Mouse (Mus musculus) liver, embryonic 11.5 days (tissue): ENCODE measurements around the gene Dedd2. TPM values are rescaled to one million over a fixed set of nuclear protein-coding genes. Genes with fewer than 3 reads are reported as not detected.
A peak's percentile ranks its signal among the peaks of the same experiment; 100 is the strongest.

ENCODE experiments used
- ATAC-seq: fragments of 200-750 bp; cut with Nextera tagmentation; replicated peaks from 2 replicates; pipeline ENCODE4 v1.8.0; 2017; ENCODE audit warnings: moderate number of reproducible peaks, mild to moderate bottlenecking, moderate TSS enrichment, moderate library complexity; ENCODE audit not compliant: low FRiP score
- DNase-seq: peaks from one replicate; pipeline ENCODE4 v3.0.0-alpha.2; 2017; ENCODE audit warnings: low spot score
- H3K27ac ChIP-seq: fragments of 300-500 bp; sonication (generic); 2 replicates; pipeline ENCODE4 v1.5.1; 2014; ENCODE audit warnings: mild to moderate bottlenecking, low read depth, low read length, control low read depth
- H3K27me3 ChIP-seq: fragments of 300-500 bp; sonication (generic); replicated peaks from 2 replicates; pipeline ENCODE4 v1.6.1; 2014; ENCODE audit warnings: low read length, mixed read lengths; ENCODE audit not compliant: control insufficient read depth, insufficient read depth
- H3K36me3 ChIP-seq: fragments of 300-500 bp; sonication (generic); 2 replicates; pipeline ENCODE4 v1.6.1; 2014; ENCODE audit warnings: mild to moderate bottlenecking, low read length, moderate library complexity, mixed read lengths; ENCODE audit not compliant: control insufficient read depth, insufficient read depth
- H3K4me1 ChIP-seq: fragments of 300-500 bp; sonication (generic); replicated peaks from 2 replicates; pipeline ENCODE4 v1.6.1; 2014; ENCODE audit warnings: low read length, mixed read lengths; ENCODE audit not compliant: control insufficient read depth, insufficient read depth
- H3K4me2 ChIP-seq: fragments of 300-500 bp; sonication (generic); 2 replicates; pipeline ENCODE4 v1.6.1; 2014; ENCODE audit warnings: mild to moderate bottlenecking, control low read depth, moderate library complexity
- H3K4me3 ChIP-seq: fragments of 300-500 bp; sonication (generic); 2 replicates; pipeline ENCODE4 v1.5.1; 2014; ENCODE audit warnings: low read depth, low read length, control low read depth
- H3K9ac ChIP-seq: fragments of 300-500 bp; sonication (generic); 2 replicates; pipeline ENCODE4 v1.6.1; 2014; ENCODE audit warnings: low read depth, low read length, control low read depth
- H3K9me3 ChIP-seq: fragments of 300-500 bp; sonication (generic); 2 replicates; pipeline ENCODE4 v1.6.1; 2016; ENCODE audit warnings: low read length, inconsistent platforms, mixed read lengths; ENCODE audit not compliant: control insufficient read depth
- WGBS: fragments of 180-500 bp; shearing (Covaris S2); extraction: QIAGEN DNeasy Blood & Tissue Kit; methylation state at CpG from one replicate; pipeline ENCODE4 v1.1.7; 2014; 5-methylcytosine and 5-hydroxymethylcytosine counted together
- polyA plus RNA-seq: library from polyadenylated mRNA; unstranded; fragments of >200 nt; fragmentation: Nextera tagmentation; extraction: Ambion mirVana; gene quantifications from 2 replicates; pipeline ENCODE4 v1.2.1, GENCODE M21; 2014

Gene Dedd2
- polyA plus RNA-seq, 1 experiment from 2014 or later = 19.6 TPM

GRCm38 (mm10) chr7:25227523-25228300 is 7.3 kb upstream of the Dedd2 start:
- no peak overlapping the region for H3K27ac ChIP-seq

DNA sequence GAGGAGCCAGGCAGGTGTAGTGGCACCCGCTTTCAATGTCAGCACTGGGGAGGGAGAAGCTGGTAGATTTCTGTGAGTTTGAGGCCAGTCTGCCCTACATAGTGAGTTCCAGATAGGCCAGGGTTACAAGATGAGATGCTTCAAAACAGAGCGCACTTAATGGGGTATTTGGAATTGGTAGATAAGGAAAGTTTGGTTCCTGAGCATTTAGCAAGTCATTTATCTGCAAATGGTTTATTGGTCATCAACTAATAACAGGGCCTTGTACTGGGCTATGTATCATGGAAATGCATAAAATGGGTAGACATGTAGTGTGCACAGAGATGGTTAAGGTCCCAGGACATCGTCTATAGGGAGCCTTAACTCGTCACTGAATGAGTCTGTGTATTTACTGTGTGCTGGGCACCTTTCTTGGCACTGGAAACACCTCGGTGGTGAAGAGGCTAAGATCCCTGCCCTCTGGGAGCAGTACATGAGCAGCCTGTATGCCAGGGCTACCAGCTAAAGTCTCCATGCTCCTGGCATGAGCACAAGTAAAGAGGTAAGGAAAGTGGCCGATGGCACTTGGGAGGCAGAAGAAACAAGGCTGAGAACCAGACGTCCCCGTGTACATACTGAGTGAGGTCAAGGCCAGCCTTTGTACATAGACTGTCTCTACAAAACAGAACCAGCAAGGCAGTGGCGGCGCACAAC is 2.0 kb upstream of the Dedd2 start:
- H3K4me1 ChIP-seq = peaks cover 35% of the 10 kb centered on the region
- DNase-seq (no peak), ATAC-seq (no peak)
- WGBS = 77% methylated on average over 10 of the region's 10 CpGs
- no peaks in the 10 kb centered on the region for H3K27me3 ChIP-seq
- peak overlapping the region; percentile 88 for H3K4me3 ChIP-seq
- peak overlapping the region; percentile 97 for H3K27ac ChIP-seq
- peak overlapping the region; percentile 90 for H3K4me2 ChIP-seq
- H3K36me3 ChIP-seq = peaks cover 32% of the 10 kb centered on the region
- peak overlapping the region; percentile 89 for H3K9ac ChIP-seq
- H3K9me3 ChIP-seq = no peaks in the 10 kb centered on the region

More at GRCm38 (mm10) chr7:25227523-25228300, 7.3 kb upstream of the Dedd2 start:
- Histone ChIP-seq H3K4me1 (peaks cover 6% of the 10 kb centered on the region), H3K9ac (no peak overlapping the region), H3K4me2 (no peak overlapping the region), H3K27me3 (no peaks in the 10 kb centered on the region), H3K36me3 (peaks cover 76% of the 10 kb centered on the region), H3K4me3 (no peak overlapping the region), H3K9me3 (no peaks in the 10 kb centered on the region)
- DNase-seq (no peak), ATAC-seq (no peak)
- WGBS = 86% methylated on average over 1 of the region's 1 CpGs

DNA sequence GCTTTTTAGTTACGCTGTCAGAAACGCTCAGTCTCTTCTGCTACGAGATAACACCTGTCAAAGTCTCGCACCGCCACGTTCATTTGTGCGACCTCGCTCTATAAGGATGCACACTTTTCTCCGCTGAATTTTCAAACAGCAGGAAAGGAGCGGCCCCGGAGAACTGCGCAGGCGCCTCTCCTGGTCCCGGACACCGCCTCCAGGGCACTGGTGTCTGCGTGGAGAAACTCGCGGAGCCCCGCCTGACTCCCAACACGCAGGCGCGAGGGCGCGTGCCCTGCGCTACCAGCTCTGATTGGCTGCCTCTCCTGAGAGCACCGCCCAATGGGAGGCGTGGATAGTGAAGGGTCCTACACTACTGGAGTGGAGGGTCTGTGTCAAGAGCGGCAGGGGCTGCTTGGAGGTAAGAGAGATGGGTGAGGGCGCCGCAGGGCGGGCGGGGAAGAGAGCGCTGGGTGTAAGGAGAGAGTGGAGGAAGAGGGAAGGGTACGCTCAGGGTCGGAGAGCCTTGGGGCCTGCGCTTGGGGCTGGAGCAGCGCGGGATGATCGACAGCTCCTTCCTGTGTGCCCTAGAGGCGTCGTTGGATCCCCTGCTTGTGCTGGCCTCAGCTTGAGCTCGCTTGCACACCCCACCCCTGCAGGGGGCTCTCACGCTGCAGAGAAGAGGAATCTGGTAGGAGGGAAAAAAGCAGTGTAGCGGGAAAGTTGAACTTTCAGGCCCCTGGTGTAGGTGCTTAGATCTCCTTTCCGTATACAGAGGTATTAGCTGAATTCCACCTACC is 878 bp upstream of the Dedd2 start, which contains the start of gene Zfp526:
Zfp526 (plus strand) TSS at position 324 of the 782 bp plus-strand sequence.
- Histone ChIP-seq H3K4me2 (peak within 1 kb of the TSS; percentile 90), H3K9me3 (no peaks in the 10 kb centered on the region), H3K27ac (peak within 1 kb of the TSS; percentile 97), H3K36me3 (peaks cover 20% of the 10 kb centered on the region), H3K27me3 (no peaks in the 10 kb centered on the region), H3K9ac (peak within 1 kb of the TSS; percentile 89), H3K4me3 (peak within 1 kb of the TSS; percentile 88), H3K4me1 (peaks cover 35% of the 10 kb centered on the region)
- peak; percentile 85 for ATAC-seq
- under 1% methylated on average over 45 of the region's 45 CpGs for WGBS
- DNase-seq = peak; percentile 97

GRCm38 (mm10) chr7:25219756-25220456 is 509 bp downstream of the Dedd2 start:
- peak; percentile 76 for ATAC-seq
- DNase-seq = peak; percentile 91
- H3K4me1 ChIP-seq = peaks cover 35% of the 10 kb centered on the region
- peak overlapping the region; percentile 97 for H3K27ac ChIP-seq
- WGBS = 3% methylated on average over 31 of the region's 31 CpGs
- peak overlapping the region; percentile 88 for H3K4me3 ChIP-seq
- H3K36me3 ChIP-seq = peaks cover 10% of the 10 kb centered on the region
- H3K9me3 ChIP-seq = no peaks in the 10 kb centered on the region
- no peaks in the 10 kb centered on the region for H3K27me3 ChIP-seq
- peak overlapping the region; percentile 90 for H3K4me2 ChIP-seq
- peak overlapping the region; percentile 89 for H3K9ac ChIP-seq

GRCm38 (mm10) chr7:25219416-25219750 is 1.0 kb downstream of the Dedd2 start:
- no peaks in the 10 kb centered on the region for H3K9me3 ChIP-seq
- under 1% methylated on average over 16 of the region's 16 CpGs for WGBS
- no peak for DNase-seq
- ATAC-seq = peak; percentile 13; the same call in 1 of the 2 replicates
- H3K9ac ChIP-seq = peak overlapping the region; percentile 89
- peak overlapping the region; percentile 88 for H3K4me3 ChIP-seq
- H3K4me1 ChIP-seq = peaks cover 35% of the 10 kb centered on the region
- peak overlapping the region; percentile 90 for H3K4me2 ChIP-seq
- H3K27ac ChIP-seq = peak overlapping the region; percentile 97
- H3K36me3 ChIP-seq = peaks cover 7% of the 10 kb centered on the region
- H3K27me3 ChIP-seq = no peaks in the 10 kb centered on the region

GRCm38 (mm10) chr7:25218705-25219415 is 1.6 kb downstream of the Dedd2 start:
- peak overlapping the region; percentile 89 for H3K9ac ChIP-seq
- H3K4me1 ChIP-seq = peaks cover 35% of the 10 kb centered on the region
- ATAC-seq (peak; percentile 22; the same call in 1 of the 2 replicates), DNase-seq (peak; percentile 83)
- H3K27me3 ChIP-seq = no peaks in the 10 kb centered on the region
- no peaks in the 10 kb centered on the region for H3K9me3 ChIP-seq
- under 1% methylated on average over 53 of the region's 53 CpGs for WGBS
- H3K27ac ChIP-seq = peak overlapping the region; percentile 97
- H3K4me3 ChIP-seq = peak overlapping the region; percentile 88
- H3K4me2 ChIP-seq = peak overlapping the region; percentile 90
- H3K36me3 ChIP-seq = peaks cover 2% of the 10 kb centered on the region; the same call in 1 of the 2 replicates

- Histone ChIP-seq H3K4me1 (peaks cover 30% of the 10 kb centered on the region), H3K27me3 (no peaks in the 10 kb centered on the region), H3K9me3 (no peaks in the 10 kb centered on the region), H3K4me2 (peak overlapping the region; percentile 90), H3K36me3 (peaks cover 2% of the 10 kb centered on the region; the same call in 1 of the 2 replicates), H3K4me3 (peak overlapping the region; percentile 88), H3K9ac (peak overlapping the region; percentile 89), H3K27ac (no peak overlapping the region)
- 62% methylated on average over 12 of the region's 12 CpGs for WGBS
- ATAC-seq (no peak), DNase-seq (no peak)
Measured at GRCm38 (mm10) chr7:25217653-25218395, 2.6 kb downstream of the Dedd2 start.
